Mouse (Mus musculus): ENCODE data around the gene Hpn. TPM values are rescaled to one million over a fixed set of nuclear protein-coding genes. Genes with fewer than 3 reads are reported as not detected.
A peak's percentile ranks its signal among the peaks of the same experiment; 100 is the strongest.

Hpn gene
- total RNA-seq, 4 experiments from 2014 or later, result 15.2 to 21.0 (median 17.7) TPM

DNA sequence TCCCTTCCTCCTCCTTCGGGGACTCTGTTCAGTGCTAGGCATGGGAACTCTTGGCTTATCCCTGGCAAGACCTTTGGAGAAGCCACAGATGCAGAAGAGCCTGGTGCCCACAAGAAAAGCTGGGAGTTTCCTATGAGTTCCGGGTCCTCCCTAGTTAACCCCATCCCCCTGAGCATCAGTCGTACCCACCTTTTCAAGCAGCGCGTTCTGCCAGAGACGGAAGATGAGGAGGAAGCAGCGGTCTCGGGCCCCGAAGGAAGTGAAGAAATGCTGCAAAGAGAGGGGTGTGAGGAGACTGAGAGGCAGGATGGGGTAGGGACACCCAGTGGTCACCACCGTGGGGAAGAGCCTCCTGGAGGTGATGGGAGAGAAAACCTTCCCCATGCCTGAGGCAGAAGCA, 25.9 kb upstream of the Hpn start:
- DNase-seq (ENCODE audit: low spot score in 2 of 2), result no peak

DNA sequence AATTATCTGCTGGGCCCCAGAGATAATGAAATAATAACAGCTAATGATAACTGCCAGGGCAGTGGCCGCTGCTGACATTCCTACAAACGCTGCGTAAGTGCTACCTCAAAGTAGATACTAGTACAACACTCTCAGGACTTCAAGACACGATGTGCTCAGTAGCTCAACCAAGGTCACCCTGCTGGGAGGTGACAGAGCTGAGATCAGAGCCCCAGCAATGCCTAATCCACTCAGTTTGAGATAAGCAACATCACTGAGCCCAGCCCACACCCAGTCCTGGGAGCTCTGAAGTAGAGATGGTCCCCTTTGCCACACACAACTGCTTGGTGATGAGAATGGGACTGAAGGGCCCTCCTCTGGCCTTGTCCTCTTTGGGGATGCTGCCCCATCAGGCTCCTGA, 25.2 kb upstream of the Hpn start:
- DNase-seq (ENCODE audit: low spot score in 2 of 2), result no peak

DNA sequence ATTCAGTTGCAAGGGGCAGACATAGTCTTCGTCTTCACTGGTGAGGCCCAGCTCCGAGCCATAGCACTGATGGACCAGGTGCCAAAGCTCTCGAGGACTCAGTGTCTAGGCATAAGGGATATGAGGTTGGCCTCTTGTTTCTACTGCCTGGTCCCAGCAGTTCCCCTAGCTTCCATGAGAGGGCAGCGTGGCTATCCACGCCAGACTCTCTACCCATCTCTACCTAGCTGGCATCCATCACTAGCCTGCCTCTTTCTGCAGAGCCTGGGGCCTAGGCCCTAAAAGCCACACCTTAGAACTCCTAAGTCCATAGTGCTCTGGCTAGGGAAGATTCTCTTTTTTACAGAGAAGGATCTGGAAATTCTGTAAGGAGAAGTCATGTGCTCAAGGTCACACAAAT, 24.7 kb upstream of the Hpn start:
- DNase-seq (ENCODE audit: low spot score in 2 of 2), result no peak

DNA sequence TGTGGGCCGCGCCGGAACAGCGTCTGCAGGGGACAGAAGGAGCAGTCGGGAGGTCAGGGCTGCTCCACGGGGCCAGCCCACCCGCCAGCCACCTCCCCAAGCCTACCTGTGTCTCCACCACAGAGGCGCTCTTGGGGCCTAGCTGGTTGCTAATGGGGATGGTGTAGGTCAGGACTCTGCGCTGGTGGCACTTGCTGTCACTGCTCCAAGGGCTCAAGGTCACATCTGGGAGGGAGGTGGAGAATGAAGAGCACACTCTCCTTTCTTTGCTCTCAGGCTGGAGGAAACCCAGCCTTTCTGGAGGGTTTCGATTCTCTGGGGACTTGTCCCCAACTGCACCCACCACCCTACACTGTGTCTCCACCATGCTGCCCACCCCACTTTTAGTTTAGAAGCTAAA, 20.6 kb upstream of the Hpn start:
- DNase-seq (ENCODE audit: low spot score in 2 of 2), result no peak

DNA sequence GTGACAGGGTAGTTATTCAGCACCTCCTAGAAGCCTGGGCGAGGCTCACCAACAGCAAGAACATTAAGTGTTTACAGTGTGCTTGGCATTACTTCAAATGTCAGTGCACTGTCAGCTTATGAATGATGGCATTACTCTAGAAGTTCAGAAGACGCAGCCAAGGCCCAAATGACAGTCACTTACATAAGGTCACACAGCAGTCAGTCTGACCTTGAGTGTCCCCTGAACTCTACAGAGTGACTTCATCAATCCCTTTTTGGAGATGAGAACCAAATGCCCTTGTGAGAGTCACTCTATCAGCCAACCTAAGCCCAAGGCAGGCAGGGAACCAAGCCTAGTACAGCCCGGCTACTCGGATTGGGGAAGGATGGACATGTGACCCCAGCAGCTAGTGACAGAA, 16.8 kb upstream of the Hpn start:
- DNase-seq (ENCODE audit: low spot score in 2 of 2), result no peak

DNA sequence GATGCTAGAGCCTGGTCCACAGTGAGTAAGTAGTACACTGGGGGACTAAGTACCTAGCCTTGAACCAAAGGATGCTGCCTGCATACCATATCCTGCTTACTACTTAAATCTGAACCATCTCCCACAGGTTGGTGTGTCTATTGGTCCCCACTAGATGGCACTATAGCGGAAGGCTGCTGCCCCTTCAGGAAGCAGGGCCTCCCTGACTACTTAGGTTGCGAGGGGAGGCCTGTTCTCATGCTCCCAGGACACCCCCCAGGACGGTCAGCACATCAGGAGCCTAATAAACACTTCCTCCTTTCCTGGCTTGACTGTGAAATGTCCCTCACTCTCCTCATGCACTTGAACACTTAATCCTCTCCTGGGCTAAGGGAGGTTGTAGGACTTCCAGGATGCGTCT, 15.8 kb upstream of the Hpn start:
- DNase-seq (ENCODE audit: low spot score in 2 of 2), result peak in 1 of 2 experiments; percentile 31

DNA sequence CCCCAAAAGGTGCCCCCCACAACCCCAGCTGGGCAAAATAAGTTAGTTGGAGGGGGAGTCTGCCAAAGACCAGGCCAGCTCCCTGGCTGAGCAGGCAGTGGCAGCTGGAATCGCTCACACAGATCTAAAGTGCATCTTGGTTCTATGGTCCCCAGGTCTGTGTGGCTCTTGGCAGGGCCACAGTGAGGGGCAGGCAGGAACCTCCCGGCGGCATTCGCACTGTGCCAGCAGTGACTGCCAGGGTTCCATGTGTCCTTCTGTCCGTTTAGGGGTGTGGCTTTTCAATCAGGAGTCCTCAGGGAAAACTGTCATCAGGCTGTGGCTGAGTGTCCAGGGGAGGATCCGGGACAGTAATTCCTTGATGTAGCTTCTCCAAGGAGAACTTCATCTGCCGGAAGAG, 15.1 kb upstream of the Hpn start:
- DNase-seq (ENCODE audit: low spot score in 2 of 2), result no peak

DNA sequence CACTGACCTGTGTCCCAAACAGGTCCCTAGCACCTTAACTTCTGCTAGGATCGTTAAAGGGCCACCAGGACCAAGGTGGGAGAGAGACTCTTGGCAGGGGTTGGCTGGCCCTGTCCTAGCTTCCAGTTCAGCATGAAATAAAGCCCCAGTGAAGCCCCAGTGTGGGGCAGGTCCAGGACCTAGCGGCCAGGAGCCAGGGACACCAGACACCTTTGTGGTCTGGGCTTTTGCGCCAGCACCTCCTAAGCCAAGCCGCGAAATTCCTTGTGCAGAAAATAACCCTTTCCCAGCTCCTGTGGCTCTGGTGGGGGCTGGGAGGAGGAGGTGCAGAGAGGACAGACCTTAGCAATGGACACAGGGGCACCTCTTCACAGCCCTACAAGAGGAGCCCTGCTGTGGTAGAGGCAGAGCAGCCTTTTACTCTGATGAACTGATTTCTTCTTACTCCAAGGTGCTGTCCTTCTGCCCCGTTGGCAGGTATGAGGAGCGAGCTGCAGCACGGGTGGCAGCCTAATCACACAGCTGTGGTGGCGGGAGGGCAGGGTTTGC, 13.1 kb upstream of the Hpn start:
- DNase-seq (ENCODE audit: low spot score in 2 of 2), result peak; percentile 45 to 62

DNA sequence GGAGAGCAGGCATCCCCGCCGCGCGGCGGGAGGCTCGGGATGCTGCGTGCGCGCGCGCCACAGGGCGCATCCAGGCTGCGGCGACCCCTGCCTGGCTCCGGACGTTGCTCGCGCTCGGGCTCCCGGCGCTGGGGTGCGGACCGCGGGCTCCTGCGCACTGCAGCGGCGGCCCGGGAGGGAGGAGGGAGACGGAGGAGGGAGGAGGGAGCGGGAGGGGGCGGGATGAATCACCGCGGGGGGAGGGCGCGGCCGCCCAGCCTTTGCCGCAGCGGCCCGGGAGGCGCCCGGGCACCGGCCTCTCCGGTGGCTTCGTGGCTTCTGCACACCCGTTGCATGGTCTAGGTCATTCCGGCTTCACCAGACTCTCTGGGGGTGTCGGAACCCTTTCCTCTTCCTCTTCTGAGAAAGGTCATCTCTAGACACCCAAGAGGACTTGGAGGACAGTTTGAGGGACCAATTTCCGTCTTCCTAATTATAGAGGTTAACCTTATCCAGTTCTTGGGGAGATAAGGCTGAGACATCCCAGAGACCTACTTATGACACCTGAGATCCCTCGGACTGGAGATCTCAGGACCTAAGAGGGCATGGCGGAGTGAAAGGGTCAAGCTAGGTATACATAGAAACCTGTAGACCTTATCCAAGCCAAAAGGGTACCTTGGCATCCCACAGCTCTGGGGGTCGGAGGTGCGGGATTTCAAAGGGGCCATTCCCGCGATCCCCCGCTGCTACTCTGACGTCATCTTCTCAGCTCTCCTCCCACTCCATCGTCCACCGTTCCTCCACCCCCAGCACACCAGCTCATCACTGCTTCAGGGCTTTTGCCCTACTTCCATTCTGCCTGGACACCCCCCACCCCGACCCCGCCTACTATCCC, 12.0 kb upstream of the Hpn start, which contains the start of gene Scn1b:
Scn1b (minus strand) TSS at position 153 of the 874 bp plus-strand sequence.
- peak; percentile 48 to 61 for DNase-seq (ENCODE audit: low spot score in 2 of 2)

DNA sequence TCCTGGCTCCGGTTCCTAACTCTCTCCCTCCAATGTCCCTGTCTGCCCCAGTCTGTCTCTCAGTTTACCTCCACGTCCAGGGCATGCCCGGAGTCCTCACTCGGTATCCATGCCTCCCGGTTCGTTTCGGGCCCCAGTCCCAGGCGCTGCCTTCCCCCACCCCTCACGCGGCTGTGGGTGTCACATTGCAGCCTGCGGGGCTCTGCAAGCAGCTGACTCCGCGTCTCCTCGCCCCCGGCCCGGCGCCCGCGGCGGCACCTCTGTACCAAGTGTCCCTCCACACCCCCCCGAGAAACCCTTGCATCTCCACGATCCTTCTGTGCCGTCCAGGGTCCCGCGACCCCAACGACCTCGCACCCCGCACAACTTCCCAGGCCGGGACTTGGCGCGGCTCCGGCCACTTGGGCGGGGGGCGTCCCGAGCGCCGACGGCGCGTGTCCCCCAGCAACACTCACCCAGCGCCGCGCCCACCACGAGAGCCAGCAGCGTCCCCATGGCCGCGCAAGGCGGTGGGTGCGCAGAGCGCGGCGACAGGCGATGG, 11.2 kb upstream of the Hpn start:
- peak; percentile 72 to 77 for DNase-seq (ENCODE audit: low spot score in 2 of 2)

DNA sequence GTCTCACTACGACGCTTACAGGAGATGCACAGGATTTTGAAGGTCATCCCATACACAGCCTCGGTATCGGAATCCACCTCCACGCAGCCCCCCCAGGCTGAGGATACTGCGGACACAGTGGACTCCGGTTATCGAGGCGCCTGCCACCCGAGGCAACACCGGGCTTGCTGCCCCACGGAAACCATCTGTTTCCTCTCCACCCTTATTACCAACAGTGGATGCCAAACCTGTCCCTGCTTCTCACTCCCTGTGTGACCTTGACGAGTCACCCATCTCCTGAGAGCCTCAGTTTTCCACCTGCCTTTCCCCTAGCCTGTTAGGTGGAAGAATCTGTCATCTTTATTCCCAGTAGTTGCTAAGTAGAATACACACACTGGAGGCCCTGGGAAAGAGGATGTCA, 10.0 kb upstream of the Hpn start:
- peak in 1 of 2 experiments; percentile 21 for DNase-seq (ENCODE audit: low spot score in 2 of 2)

DNA sequence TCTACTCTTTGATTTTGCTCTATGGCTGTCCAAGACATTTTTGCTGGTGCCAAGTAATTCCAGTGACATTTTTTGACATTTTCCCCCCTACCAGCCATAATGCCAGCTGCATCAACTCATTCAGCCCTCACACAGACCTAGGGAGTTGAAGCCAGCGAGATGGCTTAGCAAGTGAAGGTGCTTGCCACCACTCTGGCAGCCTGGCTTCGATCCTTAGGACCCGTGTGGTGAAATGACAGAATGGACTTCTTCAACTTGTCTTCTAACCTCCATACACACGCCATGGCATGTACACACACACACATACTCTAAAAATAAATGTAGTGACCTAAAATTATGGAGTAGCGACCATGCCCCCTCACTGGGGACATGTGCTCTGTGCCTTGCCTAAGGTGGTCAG, 9.3 kb upstream of the Hpn start:
- DNase-seq (ENCODE audit: low spot score in 2 of 2), result no peak

DNA sequence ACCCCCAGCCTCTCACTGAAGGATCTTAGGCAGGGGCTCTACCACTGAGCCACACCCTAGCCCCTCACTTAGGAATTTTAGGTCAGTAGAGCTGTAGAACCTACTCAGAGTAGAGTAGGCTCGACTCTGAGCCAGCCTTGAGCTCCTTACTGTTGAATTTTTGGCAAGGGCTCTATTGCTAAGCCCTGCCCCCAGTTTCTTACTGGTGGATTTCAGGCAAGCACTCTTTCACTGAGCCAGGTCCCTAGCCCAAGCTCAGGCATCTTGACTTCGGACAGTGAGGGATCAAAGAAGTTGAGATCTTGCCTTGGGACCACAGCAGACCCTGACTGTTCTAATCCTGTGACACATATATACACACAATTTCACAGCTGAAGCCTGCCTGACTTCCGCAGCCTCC, 8.6 kb upstream of the Hpn start:
- no peak for DNase-seq (ENCODE audit: low spot score in 2 of 2)

DNA sequence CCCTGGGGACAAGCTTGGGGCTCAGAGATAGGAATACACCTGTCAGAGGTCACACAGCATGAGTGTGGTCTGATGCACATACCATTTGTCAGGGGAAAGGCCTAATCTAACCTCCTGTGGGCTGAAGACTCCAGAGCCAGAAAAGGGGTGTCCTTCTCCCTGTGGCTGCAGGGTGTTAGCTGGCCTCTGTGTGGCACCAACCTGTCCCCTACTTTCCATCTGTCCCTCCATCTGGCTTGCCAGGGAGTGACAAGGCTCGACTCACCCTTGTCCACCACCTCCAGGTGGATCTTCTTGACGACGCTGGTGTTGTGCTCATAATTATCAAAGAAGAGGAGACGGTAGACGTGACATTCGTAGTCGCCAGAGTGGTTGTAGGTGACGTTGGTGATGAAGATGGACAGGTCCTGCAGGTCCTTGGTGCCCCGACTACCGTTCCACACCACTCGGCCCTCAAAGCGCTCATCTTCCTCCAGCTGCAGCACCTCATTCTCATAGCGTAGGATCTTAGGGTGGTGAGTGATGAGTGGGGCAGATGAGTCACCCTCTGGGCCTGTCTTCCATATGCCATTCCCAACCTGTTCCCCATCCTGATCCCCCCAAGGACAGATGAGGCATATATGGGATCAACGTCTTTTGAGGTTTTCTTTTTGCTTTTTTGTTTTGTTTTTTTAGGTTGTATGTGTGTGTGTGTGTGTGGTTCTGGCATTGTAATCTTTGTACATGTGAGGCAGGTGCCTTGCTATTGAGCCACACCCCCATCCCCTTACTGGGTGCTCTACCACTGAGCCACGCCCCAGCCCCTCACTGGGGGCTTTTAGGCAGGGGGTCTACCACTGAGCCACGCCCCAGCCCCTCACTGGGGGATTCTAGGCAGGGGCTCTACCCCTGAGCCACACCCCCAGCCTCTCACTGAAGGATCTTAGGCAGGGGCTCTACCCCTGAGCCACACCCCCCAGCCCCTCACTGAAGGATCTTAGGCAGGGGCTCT, 7.8 kb upstream of the Hpn start:
- DNase-seq (ENCODE audit: low spot score in 2 of 2), result no peak

DNA sequence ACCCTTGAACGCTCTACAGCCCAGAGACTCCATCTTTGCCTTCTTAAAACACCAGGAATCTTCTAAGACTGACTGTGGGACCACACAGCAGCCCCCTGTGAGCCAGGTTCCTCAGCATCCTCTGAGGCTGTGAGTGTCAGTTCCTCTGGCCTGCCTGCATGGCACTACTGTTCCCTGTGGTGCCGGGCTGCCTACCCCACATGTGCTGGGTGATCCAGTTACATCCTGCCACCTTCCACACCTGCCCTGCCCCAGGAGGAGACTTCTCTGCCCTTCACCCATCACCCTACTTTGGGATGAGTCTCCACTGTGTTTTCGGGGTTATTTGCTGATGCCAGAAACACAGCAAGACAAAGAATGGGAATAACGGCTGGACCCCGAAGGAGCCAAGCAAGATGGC, 4.5 kb upstream of the Hpn start:
- DNase-seq (ENCODE audit: low spot score in 2 of 2), result peak in 1 of 2 experiments; percentile 22

DNA sequence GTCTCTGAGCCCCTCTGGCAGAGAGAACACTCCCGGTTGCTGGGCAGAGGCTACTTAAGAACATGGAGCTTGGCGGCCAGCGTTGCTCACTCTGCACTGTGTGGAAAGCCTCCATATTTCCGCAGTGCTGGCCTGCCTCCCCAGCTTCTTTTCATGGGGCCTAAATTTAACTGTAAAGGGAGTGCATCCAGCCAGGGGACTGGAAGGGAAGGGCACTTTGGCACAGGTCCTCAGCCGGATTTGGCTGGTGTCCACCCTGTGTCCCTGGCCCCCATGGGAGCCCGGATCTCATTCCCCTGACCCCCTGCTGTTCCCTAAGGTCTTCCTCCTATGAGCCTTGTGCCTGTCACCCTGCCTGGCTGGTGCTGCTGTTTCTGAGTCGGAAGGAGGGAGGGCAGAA, 3.4 kb upstream of the Hpn start:
- peak; percentile 70 to 86 for DNase-seq (ENCODE audit: low spot score in 2 of 2)

DNA sequence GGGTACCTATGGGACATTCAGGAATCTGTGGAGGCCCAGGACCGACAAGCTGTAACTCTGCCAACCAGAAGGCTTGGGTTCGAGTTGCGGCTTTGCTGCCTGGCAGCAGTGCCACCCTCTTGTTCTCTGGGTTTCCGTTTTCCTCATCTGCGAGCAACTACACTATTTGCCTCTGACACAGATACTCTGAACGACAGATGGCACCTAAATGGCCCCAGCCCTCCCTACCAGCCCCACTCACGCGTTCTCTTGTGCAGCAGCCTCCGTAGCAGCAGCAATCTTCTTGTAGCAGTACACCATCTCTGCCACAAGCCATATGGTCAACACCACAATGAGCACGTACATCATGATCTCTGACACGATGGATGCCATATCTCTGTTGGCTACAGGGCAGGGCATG, 2.4 kb upstream of the Hpn start:
- DNase-seq (ENCODE audit: low spot score in 2 of 2), result no peak

DNA sequence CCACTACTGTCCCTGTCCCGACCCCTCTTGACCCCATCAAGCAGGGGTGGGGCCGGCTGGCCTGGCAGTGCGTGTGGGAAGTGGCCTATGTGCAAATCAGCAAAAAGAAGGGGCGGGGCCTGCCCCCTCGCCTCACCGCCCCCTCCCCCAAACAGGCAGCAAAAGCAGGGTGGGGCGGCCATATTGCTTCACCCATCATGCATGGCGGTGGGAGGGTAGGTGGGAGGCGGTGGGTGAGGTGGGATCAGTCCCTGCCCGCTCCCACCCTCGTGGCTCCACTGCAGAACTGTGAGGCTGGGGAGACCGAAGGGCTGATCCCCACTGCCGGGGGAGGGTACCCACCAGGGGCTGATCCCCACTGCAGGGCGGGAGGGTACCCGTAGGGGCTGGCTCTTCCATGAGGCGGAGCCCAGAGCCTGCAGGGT, 1.6 kb upstream of the Hpn start:
- peak in 1 of 2 experiments; percentile 19 for DNase-seq (ENCODE audit: low spot score in 2 of 2)

DNA sequence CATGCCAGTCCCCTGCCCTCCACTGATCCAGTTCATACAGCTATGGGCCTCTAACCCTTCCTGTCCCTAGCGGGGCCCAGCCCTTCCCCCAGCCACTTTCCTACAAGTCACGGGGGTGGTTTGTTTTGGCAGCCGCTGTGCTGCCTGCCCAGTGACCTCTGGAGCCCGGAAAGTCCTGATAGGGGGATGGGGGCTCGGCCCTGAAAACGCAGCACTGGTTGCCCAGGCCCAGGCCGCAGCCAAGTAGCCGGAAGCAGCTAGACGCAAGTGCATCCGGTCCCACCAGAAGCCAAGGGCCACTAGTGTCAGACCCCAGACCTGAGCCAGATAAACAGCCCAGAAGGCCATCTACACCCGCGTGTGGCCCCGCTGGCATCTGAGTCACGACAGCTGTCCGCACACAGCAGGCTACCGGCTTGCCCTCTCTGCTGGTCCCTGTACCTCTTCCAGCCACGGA, 525 bp upstream of the Hpn start:
- DNase-seq (ENCODE audit: low spot score in 2 of 2), result peak; percentile 77 to 83

DNA sequence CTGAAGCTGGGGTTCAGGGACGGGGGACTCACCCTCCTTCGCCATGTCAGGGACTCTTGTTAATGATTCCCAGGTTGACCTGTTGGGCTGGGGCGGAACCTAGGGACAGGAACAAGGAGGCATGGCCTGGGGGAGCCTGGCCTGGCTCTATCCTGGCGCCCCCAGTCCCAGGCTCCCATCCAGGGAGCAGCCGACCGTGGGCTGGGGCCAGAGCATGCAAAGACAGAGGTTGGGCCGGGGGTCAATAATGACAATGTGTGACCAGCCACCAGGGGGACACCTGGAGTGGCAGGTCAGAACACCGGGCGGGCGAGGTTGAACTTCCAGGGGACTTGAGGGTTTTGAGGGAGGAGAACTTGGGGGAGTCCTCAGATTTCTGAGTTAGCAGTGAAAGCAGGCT, 444 bp downstream of the Hpn start:
- DNase-seq (ENCODE audit: low spot score in 2 of 2), result no peak

DNA sequence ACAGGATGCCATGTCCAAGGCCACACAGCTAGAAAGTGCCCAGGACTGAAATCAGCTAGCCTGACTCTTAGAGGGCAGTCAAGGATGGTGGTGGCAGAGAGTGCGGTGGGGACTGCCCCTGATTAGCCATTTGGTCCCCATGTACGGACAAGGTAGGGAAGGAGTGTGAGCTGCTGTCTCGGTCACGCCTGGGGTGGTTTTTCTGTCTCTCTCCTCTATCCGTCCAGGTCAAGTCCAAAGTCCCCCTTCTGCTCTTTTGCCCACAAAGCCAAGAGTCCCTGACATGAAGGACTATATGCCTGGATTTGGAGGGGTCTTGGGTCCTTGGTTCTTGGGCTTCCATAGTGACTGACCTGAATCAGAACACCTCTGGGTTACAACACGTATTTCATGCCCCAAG, 1.3 kb downstream of the Hpn start:
- DNase-seq (ENCODE audit: low spot score in 2 of 2), result no peak
